Mouse (Mus musculus): ENCODE results near the gene Apbb2.

Gene Apbb2

GRCm38 (mm10) chr5:66602287-66602820 is 16.2 kb downstream of the Apbb2 start:
- DNase-seq (ENCODE audit: low read depth, low spot score) = no peak

- no peak for DNase-seq (ENCODE audit: low read depth, low spot score)
Measured at GRCm38 (mm10) chr5:66600415-66600814, 18.2 kb downstream of the Apbb2 start.

- no peak for DNase-seq (ENCODE audit: low read depth, low spot score)
Measured at GRCm38 (mm10) chr5:66599888-66600287, 18.7 kb downstream of the Apbb2 start.

- DNase-seq (ENCODE audit: low read depth, low spot score) = no peak
Measured at GRCm38 (mm10) chr5:66596296-66596695, 22.3 kb downstream of the Apbb2 start.

GRCm38 (mm10) chr5:66594881-66595280 is 23.7 kb downstream of the Apbb2 start:
- DNase-seq (ENCODE audit: low read depth, low spot score) = no peak

GRCm38 (mm10) chr5:66586236-66586745 is 32.3 kb downstream of the Apbb2 start:
- DNase-seq (ENCODE audit: low read depth, low spot score) = no peak

- no peak for DNase-seq (ENCODE audit: low read depth, low spot score)
Measured at GRCm38 (mm10) chr5:66583019-66583406, 35.6 kb downstream of the Apbb2 start.

- no peak for DNase-seq (ENCODE audit: low read depth, low spot score)
Measured at GRCm38 (mm10) chr5:66582281-66583018, 36.1 kb downstream of the Apbb2 start.

GRCm38 (mm10) chr5:66579066-66579465 is 39.5 kb downstream of the Apbb2 start:
- no peak for DNase-seq (ENCODE audit: low read depth, low spot score)

- no peak for DNase-seq (ENCODE audit: low read depth, low spot score)
Measured at GRCm38 (mm10) chr5:66576299-66576698, 42.3 kb downstream of the Apbb2 start.

- DNase-seq (ENCODE audit: low read depth, low spot score) = no peak
Measured at GRCm38 (mm10) chr5:66575148-66575547, 43.4 kb downstream of the Apbb2 start.

GRCm38 (mm10) chr5:66573266-66573665 is 45.3 kb downstream of the Apbb2 start:
- DNase-seq (ENCODE audit: low read depth, low spot score) = no peak

- DNase-seq (ENCODE audit: low read depth, low spot score) = no peak
Measured at GRCm38 (mm10) chr5:66572086-66572855, 46.3 kb downstream of the Apbb2 start.

GRCm38 (mm10) chr5:66570709-66571108 is 47.9 kb downstream of the Apbb2 start:
- DNase-seq (ENCODE audit: low read depth, low spot score) = no peak

- no peak for DNase-seq (ENCODE audit: low read depth, low spot score)
Measured at GRCm38 (mm10) chr5:66569141-66569801, 49.3 kb downstream of the Apbb2 start.

GRCm38 (mm10) chr5:66568002-66568401 is 50.6 kb downstream of the Apbb2 start:
- DNase-seq (ENCODE audit: low read depth, low spot score) = no peak

GRCm38 (mm10) chr5:66567424-66567823 is 51.2 kb downstream of the Apbb2 start:
- DNase-seq (ENCODE audit: low read depth, low spot score) = no peak

- DNase-seq (ENCODE audit: low read depth, low spot score) = no peak
Measured at GRCm38 (mm10) chr5:66559591-66560175, 58.9 kb downstream of the Apbb2 start.

GRCm38 (mm10) chr5:66558094-66558493 is 60.5 kb downstream of the Apbb2 start:
- no peak for DNase-seq (ENCODE audit: low read depth, low spot score)

GRCm38 (mm10) chr5:66553933-66554332 is 64.7 kb downstream of the Apbb2 start:
- no peak for DNase-seq (ENCODE audit: low read depth, low spot score)

GRCm38 (mm10) chr5:66552246-66552645 is 66.3 kb downstream of the Apbb2 start:
- DNase-seq (ENCODE audit: low read depth, low spot score) = no peak

- DNase-seq (ENCODE audit: low read depth, low spot score) = no peak
Measured at GRCm38 (mm10) chr5:66550292-66550691, 68.3 kb downstream of the Apbb2 start.

All from retina, postnatal 7 days (tissue).